Mouse (Mus musculus): ENCODE data around the gene Ccdc86.

- TF ChIP-seq CTCF (IDR thresholded peaks at IDR 0.05; ENCODE audit: low read depth, low read length) (no peak), POLR2A (IDR thresholded peaks at IDR 0.05; ENCODE audit: extremely low read depth, insufficient read depth, low read length) (no peak)
Measured at GRCm38 (mm10) chr19:10988563-10988962, 39.5 kb upstream of the Ccdc86 start.
